Mouse (Mus musculus) kidney, embryonic 14.5 days (tissue): ENCODE measurements around the gene Cela2a. TPM values are rescaled to one million over a fixed set of nuclear protein-coding genes. Genes with fewer than 3 reads are reported as not detected.

Experiments used
- ATAC-seq: fragments of 200-750 bp; cut with Nextera tagmentation; 2 replicates; pipeline ENCODE4 v1.8.0; 2017; ENCODE audit warnings: moderate number of reproducible peaks, mild to moderate bottlenecking, moderate TSS enrichment, moderate library complexity; ENCODE audit not compliant: low FRiP score, low TSS enrichment
- H3K27ac ChIP-seq: fragments of 300-500 bp; sonication (generic); 2 replicates; pipeline ENCODE4 v1.5.1; 2014; ENCODE audit warnings: low read depth, mild to moderate bottlenecking, low read length, moderate library complexity, mixed read lengths
- H3K27me3 ChIP-seq: fragments of 300-500 bp; sonication (generic); 2 replicates; pipeline ENCODE4 v1.6.1; 2014; ENCODE audit warnings: mild to moderate bottlenecking, low read length; ENCODE audit not compliant: control insufficient read depth, insufficient read depth
- H3K36me3 ChIP-seq: fragments of 300-500 bp; sonication (generic); 2 replicates; pipeline ENCODE4 v1.6.1; 2014; ENCODE audit warnings: low read length, mixed read lengths; ENCODE audit not compliant: control insufficient read depth, insufficient read depth
- H3K4me1 ChIP-seq: fragments of 300-500 bp; sonication (generic); 2 replicates; pipeline ENCODE4 v1.6.1; 2014; ENCODE audit warnings: low read length, mixed read lengths; ENCODE audit not compliant: control insufficient read depth, insufficient read depth
- H3K4me2 ChIP-seq: fragments of 300-500 bp; sonication (generic); replicated peaks from 2 replicates; pipeline ENCODE4 v1.6.1; 2014; ENCODE audit warnings: low read depth, mild to moderate bottlenecking, low read length
- H3K4me3 ChIP-seq: fragments of 300-500 bp; sonication (generic); 2 replicates; pipeline ENCODE4 v1.5.1; 2014; ENCODE audit warnings: mild to moderate bottlenecking, low read length
- H3K9ac ChIP-seq: fragments of 300-500 bp; sonication (generic); 2 replicates; pipeline ENCODE4 v1.6.1; 2014; ENCODE audit warnings: low read depth, mild to moderate bottlenecking, low read length, moderate library complexity
- H3K9me3 ChIP-seq: fragments of 300-500 bp; sonication (generic); 2 replicates; pipeline ENCODE4 v1.6.1; 2016; ENCODE audit warnings: low read length; ENCODE audit not compliant: control insufficient read depth
- WGBS: fragments of 180-500 bp; shearing (Covaris S2); extraction: QIAGEN DNeasy Blood & Tissue Kit; methylation state at CpG from one replicate; pipeline ENCODE4 v1.1.7; 2014; 5-methylcytosine and 5-hydroxymethylcytosine counted together
- polyA plus RNA-seq: library from polyadenylated mRNA; unstranded; fragments of >200 nt; fragmentation: Nextera tagmentation; extraction: Ambion mirVana; gene quantifications from 2 replicates; pipeline ENCODE4 v1.2.1, GENCODE M21; 2014

Gene Cela2a
- polyA plus RNA-seq, 1 experiment from 2014 or later: not detected

DNA sequence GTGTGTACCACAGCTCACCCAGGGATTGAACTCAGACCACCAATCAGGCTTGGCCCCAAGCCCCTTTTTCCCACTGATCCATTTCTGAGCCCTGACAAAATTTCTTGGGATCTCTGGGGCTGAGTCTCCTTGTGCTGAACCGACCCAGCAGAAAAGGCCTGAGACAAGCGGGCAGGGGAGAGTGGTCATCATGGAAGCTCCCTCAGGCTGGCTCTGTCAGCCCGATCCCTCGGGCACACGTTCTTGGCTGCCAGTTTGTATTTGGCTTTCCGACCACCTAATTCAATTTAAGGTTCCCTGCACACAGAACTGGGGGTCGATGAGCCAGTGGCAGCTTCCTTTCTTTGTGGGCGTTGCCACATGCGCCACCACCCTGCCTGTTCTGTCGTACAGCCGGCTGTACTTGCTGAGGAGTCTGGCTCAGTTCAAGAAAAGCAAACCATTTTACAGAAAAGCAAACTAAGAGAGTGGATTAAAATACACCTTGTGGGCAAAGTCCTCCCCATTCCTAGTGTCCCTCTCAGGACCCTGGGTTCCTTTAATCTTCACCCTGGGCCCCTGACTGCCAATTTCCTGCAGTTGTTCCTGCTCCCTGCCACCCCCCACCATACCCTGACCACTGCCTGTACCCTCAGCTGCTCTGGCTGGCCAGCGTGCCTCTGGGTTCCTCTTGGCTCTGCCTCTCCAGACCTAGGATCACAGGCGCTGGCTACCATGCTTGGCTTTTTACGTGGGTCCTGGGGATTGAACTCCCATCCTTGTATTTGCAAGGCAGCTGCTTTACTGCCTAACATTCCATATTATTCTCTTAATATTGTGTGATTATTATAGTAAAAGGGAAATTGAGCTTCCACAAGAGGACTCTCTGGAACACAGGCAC, 8.9 kb downstream of the Cela2a start:
- peaks cover 30% of the 10 kb centered on the region for H3K36me3 ChIP-seq
- H3K9ac ChIP-seq: no peak overlapping the region
- H3K4me2 ChIP-seq: no peak overlapping the region
- H3K4me3 ChIP-seq: no peak overlapping the region
- H3K27ac ChIP-seq: no peak overlapping the region
- ATAC-seq: no peak
- no peaks in the 10 kb centered on the region for H3K27me3 ChIP-seq
- H3K9me3 ChIP-seq: no peaks in the 10 kb centered on the region
- no peaks in the 10 kb centered on the region for H3K4me1 ChIP-seq
- 60% methylated on average over 14 of the region's 14 CpGs for WGBS

DNA sequence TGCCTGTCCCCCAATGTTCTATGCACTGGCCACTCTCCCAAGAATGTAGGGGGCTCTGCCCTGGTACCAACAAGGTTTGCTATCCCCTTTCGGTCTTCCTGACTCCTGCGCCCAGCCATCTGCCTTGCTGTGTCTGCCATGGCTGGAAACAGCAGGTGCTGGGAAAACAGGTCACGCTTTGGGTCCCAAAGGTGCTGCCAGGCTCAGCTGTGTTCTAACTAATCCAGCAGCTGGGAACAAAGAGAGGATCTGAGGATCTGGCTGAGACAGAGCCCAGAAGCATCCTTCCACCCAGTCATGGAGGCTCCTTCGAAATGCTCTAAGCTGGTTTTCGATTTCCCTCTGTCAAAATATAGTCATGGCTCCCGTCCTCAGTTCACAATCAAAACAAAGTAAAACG, 9.7 kb downstream of the Cela2a start:
- Histone ChIP-seq H3K27me3 (no peaks in the 10 kb centered on the region), H3K9me3 (no peaks in the 10 kb centered on the region), H3K9ac (no peak overlapping the region), H3K4me3 (no peak overlapping the region), H3K4me1 (no peaks in the 10 kb centered on the region), H3K27ac (no peak overlapping the region), H3K4me2 (no peak overlapping the region), H3K36me3 (peaks cover 38% of the 10 kb centered on the region)
- ATAC-seq: no peak
- WGBS: 89% methylated on average over 7 of the region's 7 CpGs

GRCm38 (mm10) chr4:141811375-141811774, 14.6 kb downstream of the Cela2a start:
- 97% methylated on average over 7 of the region's 7 CpGs for WGBS
- H3K9ac ChIP-seq: no peak overlapping the region
- no peak overlapping the region for H3K27ac ChIP-seq
- H3K27me3 ChIP-seq: no peaks in the 10 kb centered on the region
- H3K36me3 ChIP-seq: peaks cover 78% of the 10 kb centered on the region
- ATAC-seq: no peak
- H3K4me2 ChIP-seq: no peak overlapping the region
- H3K9me3 ChIP-seq: no peaks in the 10 kb centered on the region
- H3K4me1 ChIP-seq: no peaks in the 10 kb centered on the region
- no peak overlapping the region for H3K4me3 ChIP-seq

- Histone ChIP-seq H3K4me1 (no peaks in the 10 kb centered on the region), H3K27ac (no peak overlapping the region), H3K27me3 (no peaks in the 10 kb centered on the region), H3K36me3 (peaks cover 81% of the 10 kb centered on the region), H3K9me3 (no peaks in the 10 kb centered on the region), H3K4me3 (no peak overlapping the region), H3K9ac (no peak overlapping the region), H3K4me2 (no peak overlapping the region)
- 94% methylated on average over 2 of the region's 2 CpGs for WGBS
- ATAC-seq: no peak
Observed at GRCm38 (mm10) chr4:141810975-141811374, 15.0 kb downstream of the Cela2a start.

DNA sequence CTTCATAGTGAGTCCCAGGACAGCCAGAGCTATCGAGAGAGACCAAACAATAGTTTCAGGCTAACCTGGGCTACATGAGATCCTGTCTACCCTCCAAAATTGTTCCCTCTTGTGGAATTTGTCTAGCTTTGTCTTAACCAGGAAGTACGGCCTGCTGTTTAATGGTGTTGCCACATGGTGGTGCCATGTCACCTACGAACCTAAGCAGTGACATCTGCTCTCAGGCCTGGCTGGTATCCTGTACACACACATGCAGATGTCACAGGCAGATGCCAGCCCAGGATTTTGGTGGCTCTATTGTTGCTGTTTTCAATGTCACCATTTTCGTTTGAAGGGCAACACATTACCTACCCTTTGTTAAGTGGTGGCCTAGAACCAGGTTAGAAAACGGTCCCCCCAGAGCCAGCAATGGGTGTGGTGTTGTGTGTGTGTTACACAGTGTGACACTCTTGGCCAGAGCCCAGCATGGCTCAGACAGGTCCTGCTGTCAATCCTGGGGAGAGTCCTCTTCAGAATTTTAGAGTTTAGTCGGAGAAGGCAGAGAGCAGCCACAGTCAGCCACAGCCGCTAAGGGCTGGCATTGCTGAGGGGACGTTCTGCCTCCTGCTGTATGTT, 16.0 kb downstream of the Cela2a start:
- H3K27ac ChIP-seq: no peak overlapping the region
- no peaks in the 10 kb centered on the region for H3K27me3 ChIP-seq
- H3K36me3 ChIP-seq: peaks cover 87% of the 10 kb centered on the region
- ATAC-seq: no peak
- 85% methylated on average over 8 of the region's 8 CpGs for WGBS
- no peak overlapping the region for H3K4me3 ChIP-seq
- H3K4me1 ChIP-seq: no peaks in the 10 kb centered on the region
- H3K9me3 ChIP-seq: no peaks in the 10 kb centered on the region
- no peak overlapping the region for H3K4me2 ChIP-seq
- H3K9ac ChIP-seq: no peak overlapping the region

DNA sequence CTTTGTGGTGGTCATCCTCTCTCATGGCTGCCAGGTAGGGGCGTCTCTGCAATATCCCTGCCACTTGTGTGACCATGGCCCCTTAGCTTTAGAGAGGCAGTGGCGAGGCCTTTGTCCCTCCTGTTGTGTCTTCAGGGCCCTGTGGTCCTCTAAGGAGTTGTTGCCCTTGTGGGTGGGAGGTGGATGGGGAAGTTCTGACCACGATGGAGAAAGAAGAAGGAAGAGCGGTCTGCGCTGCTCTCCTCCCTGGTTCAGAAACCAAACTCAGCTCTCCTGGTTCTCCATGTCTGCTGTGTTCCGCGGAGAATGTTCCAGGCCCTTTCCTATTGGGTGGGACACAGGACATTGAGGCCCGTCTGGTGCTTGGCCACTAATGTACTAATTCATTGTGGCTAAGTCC, 20.1 kb downstream of the Cela2a start:
- Histone ChIP-seq H3K4me3 (no peak overlapping the region), H3K9ac (no peak overlapping the region), H3K9me3 (no peaks in the 10 kb centered on the region), H3K36me3 (peaks cover 62% of the 10 kb centered on the region), H3K4me2 (no peak overlapping the region), H3K4me1 (no peaks in the 10 kb centered on the region), H3K27ac (no peak overlapping the region), H3K27me3 (no peaks in the 10 kb centered on the region)
- 98% methylated on average over 8 of the region's 8 CpGs for WGBS
- ATAC-seq: no peak

GRCm38 (mm10) chr4:141804105-141804504, 21.9 kb downstream of the Cela2a start:
- 86% methylated on average over 4 of the region's 4 CpGs for WGBS

GRCm38 (mm10) chr4:141797545-141797944, 28.4 kb downstream of the Cela2a start:
- Histone ChIP-seq H3K4me3 (no peak overlapping the region), H3K4me2 (no peak overlapping the region), H3K27ac (no peak overlapping the region), H3K4me1 (peaks cover 7% of the 10 kb centered on the region; the same call in 1 of the 2 replicates), H3K9me3 (no peaks in the 10 kb centered on the region), H3K27me3 (no peaks in the 10 kb centered on the region), H3K9ac (no peak overlapping the region), H3K36me3 (peaks cover 13% of the 10 kb centered on the region; the same call in 1 of the 2 replicates)
- ATAC-seq: no peak
- 92% methylated on average over 5 of the region's 5 CpGs for WGBS

More at GRCm38 (mm10) chr4:141804105-141804504, 21.9 kb downstream of the Cela2a start:
- no peak overlapping the region for H3K9ac ChIP-seq
- H3K27ac ChIP-seq: no peak overlapping the region
- H3K4me2 ChIP-seq: no peak overlapping the region
- H3K9me3 ChIP-seq: no peaks in the 10 kb centered on the region
- H3K4me3 ChIP-seq: no peak overlapping the region
- no peaks in the 10 kb centered on the region for H3K27me3 ChIP-seq
- peaks cover 44% of the 10 kb centered on the region for H3K36me3 ChIP-seq
- no peak for ATAC-seq
- H3K4me1 ChIP-seq: no peaks in the 10 kb centered on the region

GRCm38 (mm10) chr4:141796954-141797353, 29.0 kb downstream of the Cela2a start:
- Histone ChIP-seq H3K9me3 (no peaks in the 10 kb centered on the region), H3K27me3 (no peaks in the 10 kb centered on the region), H3K27ac (no peak overlapping the region), H3K4me2 (no peak overlapping the region), H3K36me3 (peaks cover 13% of the 10 kb centered on the region; the same call in 1 of the 2 replicates), H3K4me3 (no peak overlapping the region), H3K4me1 (peaks cover 7% of the 10 kb centered on the region; the same call in 1 of the 2 replicates), H3K9ac (no peak overlapping the region)
- ATAC-seq: no peak
- 89% methylated on average over 4 of the region's 4 CpGs for WGBS
